Mouse (Mus musculus) ES-Bruce4 (cell line): Measurements from ENCODE around the gene Ltbp3. TPM values are rescaled to one million over a fixed set of nuclear protein-coding genes. Genes with fewer than 3 reads are reported as not detected.

Experiments used
- H3K27ac ChIP-seq: 2 replicates; pipeline ENCODE4 v1.5.1; 2012; ENCODE audit warnings: low read length, inconsistent platforms; ENCODE audit not compliant: insufficient read depth
- H3K27me3 ChIP-seq: 2 replicates; pipeline ENCODE4 v1.6.1; 2012; ENCODE audit warnings: mild to moderate bottlenecking, low read length, inconsistent platforms; ENCODE audit not compliant: control insufficient read depth, poor library complexity, insufficient read depth, severe bottlenecking
- H3K36me3 ChIP-seq: 2 replicates; pipeline ENCODE4 v1.6.1; 2012; ENCODE audit warnings: inconsistent platforms, mild to moderate bottlenecking, low read length, moderate library complexity; ENCODE audit not compliant: control insufficient read depth, poor library complexity, insufficient read depth, severe bottlenecking
- H3K4me1 ChIP-seq: one replicate; pipeline ENCODE4 v1.8.1; 2011; ENCODE audit warnings: low read length; ENCODE audit not compliant: control insufficient read depth, insufficient read depth
- H3K4me3 ChIP-seq: 2 replicates; pipeline ENCODE4 v1.5.1; 2011; ENCODE audit warnings: low read depth, mild to moderate bottlenecking, low read length
- H3K9ac ChIP-seq: 2 replicates; pipeline ENCODE4 v1.6.1; 2012; ENCODE audit warnings: low read depth, mild to moderate bottlenecking, inconsistent platforms; ENCODE audit not compliant: poor library complexity, severe bottlenecking
- H3K9me3 ChIP-seq: replicated peaks from 2 replicates; pipeline ENCODE4 v1.6.1; 2012; ENCODE audit warnings: mild to moderate bottlenecking, low read length, inconsistent platforms; ENCODE audit not compliant: control insufficient read depth, poor library complexity, insufficient read depth, severe bottlenecking
- CTCF ChIP-seq: IDR thresholded peaks from one replicate; pipeline ENCODE4 v1.8.1; 2011; ENCODE audit warnings: low read depth, low read length
- EP300 ChIP-seq: IDR thresholded peaks from 2 replicates; pipeline ENCODE4 v1.6.1; 2011; ENCODE audit warnings: low read depth, low read length; ENCODE audit not compliant: insufficient read depth
- POLR2A ChIP-seq: IDR thresholded peaks from one replicate; pipeline ENCODE4 v1.8.1; 2011; ENCODE audit warnings: low read length; ENCODE audit not compliant: insufficient read depth
- polyA plus RNA-seq: library from polyadenylated mRNA; stranded (reverse); fragments of >200 nt; gene quantifications from 2 replicates; pipeline ENCODE4 v1.2.4, GENCODE M21; 2011; ENCODE audit warnings: low read depth; ENCODE audit not compliant: missing spikeins, insufficient read depth, insufficient read length

The Ltbp3 gene
- polyA plus RNA-seq, 1 experiment = 5.9 TPM

DNA sequence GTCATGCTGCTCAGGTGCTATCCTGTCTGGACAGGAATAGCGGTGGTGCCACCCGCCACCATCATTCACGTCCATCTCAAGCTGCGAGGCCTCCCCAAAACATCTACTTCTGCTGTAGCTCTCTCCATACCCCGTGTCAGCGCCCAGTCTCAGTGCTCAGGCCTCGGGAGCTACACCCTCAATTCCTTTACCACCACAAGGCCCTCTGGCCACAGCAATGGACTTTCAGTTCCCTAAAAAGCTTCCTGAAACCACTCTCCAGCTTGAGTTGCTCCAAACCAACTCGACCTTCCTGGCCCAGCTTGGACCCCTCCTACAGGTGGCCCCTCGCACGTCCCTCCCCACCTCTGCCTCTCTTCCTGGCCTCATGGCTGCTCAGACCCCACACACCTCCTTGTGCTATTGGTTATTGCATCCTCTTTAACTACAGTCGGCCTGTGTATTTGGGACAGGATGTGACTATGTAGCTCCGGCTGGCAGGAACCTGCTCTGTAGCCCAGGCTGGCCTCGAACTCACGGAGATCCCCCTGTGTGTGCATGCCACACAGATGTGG lies 28.7 kb upstream of the Ltbp3 start:
- Histone ChIP-seq H3K9ac (no peak overlapping the region), H3K9me3 (no peaks in the 10 kb centered on the region), H3K4me1 (no peaks in the 10 kb centered on the region), H3K36me3 (no peaks in the 10 kb centered on the region), H3K4me3 (no peak overlapping the region), H3K27me3 (no peaks in the 10 kb centered on the region), H3K27ac (no peak overlapping the region)
- TF ChIP-seq CTCF = no peak
- no peak for TF ChIP-seq EP300
- no peak for TF ChIP-seq POLR2A

DNA sequence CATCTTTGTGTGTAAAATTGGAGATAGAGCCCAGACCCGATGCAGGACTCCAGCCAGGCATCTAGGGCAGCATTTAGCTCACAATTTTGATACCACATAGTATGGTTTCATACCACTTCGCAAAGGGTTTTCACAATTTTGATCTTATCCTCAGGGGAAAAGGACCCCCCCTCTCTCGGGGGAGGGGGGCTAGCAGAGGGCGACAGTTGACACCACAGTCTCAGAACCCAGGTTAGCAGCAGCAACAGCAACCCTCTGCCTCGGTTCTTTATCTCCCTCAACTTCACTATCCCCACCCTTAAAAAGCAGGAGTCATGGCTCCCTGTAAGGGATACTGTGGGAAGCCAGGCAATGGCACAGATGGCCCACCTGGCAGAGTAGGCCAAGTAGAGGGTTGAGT lies 27.4 kb upstream of the Ltbp3 start:
- Histone ChIP-seq H3K9me3 (no peaks in the 10 kb centered on the region), H3K4me3 (no peak overlapping the region), H3K4me1 (no peaks in the 10 kb centered on the region), H3K27ac (no peak overlapping the region), H3K9ac (no peak overlapping the region), H3K27me3 (no peaks in the 10 kb centered on the region), H3K36me3 (no peaks in the 10 kb centered on the region)
- TF ChIP-seq EP300 (no peak), CTCF (no peak), POLR2A (no peak)

DNA sequence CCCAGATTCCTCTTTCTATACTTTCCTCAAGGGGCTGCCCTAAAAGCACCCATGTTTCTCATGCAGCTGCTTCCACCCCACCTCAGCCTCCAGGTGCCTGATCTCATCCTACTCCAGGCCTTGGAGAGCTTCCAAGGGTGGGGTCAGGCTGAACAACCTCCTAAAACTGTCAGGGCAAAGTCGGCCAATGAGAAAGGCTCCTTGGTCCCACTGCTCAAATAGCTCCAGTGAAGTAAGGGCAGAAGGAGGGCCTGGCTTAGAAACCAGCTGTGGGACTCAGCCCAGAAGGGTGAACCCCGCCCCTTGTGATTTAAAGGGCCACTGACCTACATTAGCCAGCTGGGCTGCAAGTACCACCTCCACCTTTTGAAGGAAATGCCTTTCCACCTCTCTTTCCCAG lies 27.0 kb upstream of the Ltbp3 start:
- Histone ChIP-seq H3K9ac (no peak overlapping the region), H3K9me3 (no peaks in the 10 kb centered on the region), H3K27ac (no peak overlapping the region), H3K4me3 (no peak overlapping the region), H3K36me3 (no peaks in the 10 kb centered on the region), H3K4me1 (no peaks in the 10 kb centered on the region), H3K27me3 (no peaks in the 10 kb centered on the region)
- TF ChIP-seq EP300 (no peak), CTCF (no peak), POLR2A (no peak)

DNA sequence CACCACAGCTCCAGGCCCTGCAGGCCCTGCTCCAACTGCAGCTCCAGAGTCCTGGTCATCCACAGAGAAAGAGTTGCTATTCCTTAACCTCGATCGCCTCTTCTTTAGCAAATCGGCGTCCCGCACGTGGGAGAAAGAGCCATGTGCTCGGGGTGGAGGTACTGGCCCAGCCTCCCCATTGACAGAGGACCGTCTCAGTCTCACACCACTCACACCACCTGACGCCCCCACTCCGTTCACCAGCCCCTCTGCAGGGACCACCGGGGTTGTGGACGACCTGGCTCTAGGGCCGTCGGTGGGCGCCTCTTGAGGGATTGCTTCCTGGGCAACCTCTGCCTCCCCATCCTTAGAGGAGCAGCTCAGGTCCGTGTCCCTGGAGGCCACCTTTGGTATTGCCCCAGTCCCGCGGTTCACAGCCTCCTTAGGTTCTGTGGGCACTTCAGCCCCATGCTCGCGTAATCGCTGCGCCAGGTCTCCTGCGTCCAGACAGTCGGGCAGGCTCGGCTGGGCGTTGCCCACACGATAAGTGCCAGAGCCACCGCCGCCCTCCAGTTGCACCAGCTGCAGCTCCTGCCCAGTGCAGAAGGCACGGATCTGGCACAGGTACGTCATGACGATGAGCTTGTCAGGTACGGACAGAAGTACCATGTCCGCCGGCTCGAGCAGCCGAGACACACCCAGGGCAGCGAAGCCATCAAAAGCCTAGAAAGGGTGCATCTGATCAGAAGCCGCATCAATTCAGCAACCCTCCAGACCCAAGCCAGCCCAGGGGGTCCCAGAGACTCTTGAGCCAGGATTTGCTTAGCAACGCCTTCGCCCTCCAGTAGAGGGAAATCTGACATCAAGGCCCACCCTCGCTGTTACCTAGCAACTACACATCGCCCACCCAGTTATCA lies 24.7 kb upstream of the Ltbp3 start:
- Histone ChIP-seq H3K27ac (no peak overlapping the region), H3K4me3 (peak overlapping the region; percentile 44), H3K36me3 (no peaks in the 10 kb centered on the region), H3K9me3 (no peaks in the 10 kb centered on the region), H3K27me3 (no peaks in the 10 kb centered on the region), H3K4me1 (no peaks in the 10 kb centered on the region), H3K9ac (peak overlapping the region; percentile 29)
- TF ChIP-seq POLR2A = no peak
- no peak for TF ChIP-seq EP300
- no peak for TF ChIP-seq CTCF

DNA sequence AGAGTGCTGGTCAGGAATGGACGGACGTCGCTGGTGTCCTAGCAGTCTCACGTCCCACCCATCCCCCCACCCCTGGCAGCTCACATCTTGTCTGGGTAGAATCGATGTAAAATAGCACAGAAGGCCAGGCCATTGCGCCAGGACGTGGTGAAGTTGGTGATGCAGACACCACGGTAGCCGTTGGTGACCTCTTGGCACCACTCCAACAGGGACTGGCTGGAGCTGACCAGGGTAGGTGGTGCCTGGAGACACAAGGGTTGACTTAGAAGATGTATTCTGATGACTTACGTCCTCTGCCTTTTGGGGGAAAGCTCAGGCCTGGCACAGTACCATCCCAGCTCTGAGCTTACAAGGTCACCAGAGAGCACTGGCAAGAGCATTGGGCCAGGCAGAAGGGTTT lies 23.7 kb upstream of the Ltbp3 start:
- Histone ChIP-seq H3K9ac (no peak overlapping the region), H3K4me1 (no peaks in the 10 kb centered on the region), H3K36me3 (no peaks in the 10 kb centered on the region), H3K27ac (no peak overlapping the region), H3K9me3 (no peaks in the 10 kb centered on the region), H3K27me3 (no peaks in the 10 kb centered on the region), H3K4me3 (no peak overlapping the region)
- no peak for TF ChIP-seq CTCF
- TF ChIP-seq EP300 = no peak
- TF ChIP-seq POLR2A = no peak

DNA sequence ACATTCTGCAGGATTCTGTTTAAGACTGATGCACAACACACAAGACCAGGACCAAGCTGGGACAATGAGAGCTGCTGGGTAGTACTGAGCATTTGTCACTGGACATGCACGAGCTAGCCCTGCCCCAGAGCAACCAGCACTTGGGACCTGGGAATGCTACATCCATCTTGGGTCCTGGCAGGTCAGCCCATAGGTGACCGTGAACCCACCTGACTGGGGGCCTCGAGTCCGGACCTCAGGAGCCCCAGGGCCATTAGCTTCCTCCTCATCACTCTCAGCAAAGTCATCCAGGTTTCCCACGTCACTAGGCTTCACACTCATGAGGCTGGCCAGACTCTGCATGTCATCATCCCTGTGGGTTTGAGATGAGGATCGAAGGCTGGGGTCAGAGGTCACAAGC lies 19.5 kb upstream of the Ltbp3 start:
- Histone ChIP-seq H3K27ac (no peak overlapping the region), H3K4me1 (no peaks in the 10 kb centered on the region), H3K36me3 (no peaks in the 10 kb centered on the region), H3K27me3 (no peaks in the 10 kb centered on the region), H3K9me3 (no peaks in the 10 kb centered on the region), H3K4me3 (no peak overlapping the region), H3K9ac (no peak overlapping the region)
- TF ChIP-seq EP300 (no peak), POLR2A (no peak), CTCF (no peak)
